Mouse (Mus musculus) megakaryocyte, adult 5-6 weeks (primary cell): ENCODE results near the gene Olfr1134. TPM values are rescaled to one million over a fixed set of nuclear protein-coding genes. Genes with fewer than 3 reads are reported as not detected.
"Not testable (repeated sequence)": the region's sequence is repeated elsewhere in the genome, so short reads cannot be mapped to it uniquely, and the experiment has no call there.

ENCODE experiments used
- ATAC-seq: 2 replicates; pipeline ENCODE4 v1.8.0; 2016; ENCODE audit warnings: mild to moderate bottlenecking, inconsistent platforms; ENCODE audit not compliant: poor library complexity, severe bottlenecking
- total RNA-seq, 2 experiments: library from RNA; stranded (forward) in 1 of 2; stranded (reverse) in 1 of 2; fragments of 153-499, 151-499 nt in 1 of 2; fragments of 221-1000, 200-1000 nt in 1 of 2; gene quantifications; 2 replicates each; pipeline versions ENCODE4 v1.2.3 to v1.2.4; 2015 to 2017

Gene Olfr1134
- total RNA-seq (2015) (not detected in 2 replicates), total RNA-seq (2017) (not detected in 2 replicates)

- ATAC-seq = no peak
Observed at GRCm38 (mm10) chr2:87658360-87658759, at the start of gene Olfr1134. Olfr1134 (minus strand) TSS chr2:87658460.

DNA sequence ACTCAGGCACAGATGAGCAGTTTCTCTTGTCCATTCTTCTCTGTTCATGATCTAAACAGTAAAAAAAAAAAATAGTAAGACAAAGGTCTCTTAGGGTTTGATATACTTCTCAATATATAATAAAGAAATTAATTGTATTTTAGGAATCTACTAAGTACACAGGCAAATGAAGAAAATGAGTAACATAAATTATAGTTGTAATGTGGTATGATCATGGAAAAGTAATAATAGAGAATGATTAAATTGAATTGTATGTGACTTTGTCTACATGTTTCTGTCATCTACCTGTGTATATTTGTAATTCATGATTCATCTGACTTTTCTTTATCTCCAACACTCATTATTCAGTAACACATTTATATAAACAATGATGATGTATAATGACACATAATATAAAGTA lies 35.6 kb upstream of the Olfr1134 start, which contains the start of gene Olfr1136:
Gene Olfr1136 (minus strand): TSS at position 101 of the 400 bp plus-strand sequence.
- ATAC-seq = no peak

DNA sequence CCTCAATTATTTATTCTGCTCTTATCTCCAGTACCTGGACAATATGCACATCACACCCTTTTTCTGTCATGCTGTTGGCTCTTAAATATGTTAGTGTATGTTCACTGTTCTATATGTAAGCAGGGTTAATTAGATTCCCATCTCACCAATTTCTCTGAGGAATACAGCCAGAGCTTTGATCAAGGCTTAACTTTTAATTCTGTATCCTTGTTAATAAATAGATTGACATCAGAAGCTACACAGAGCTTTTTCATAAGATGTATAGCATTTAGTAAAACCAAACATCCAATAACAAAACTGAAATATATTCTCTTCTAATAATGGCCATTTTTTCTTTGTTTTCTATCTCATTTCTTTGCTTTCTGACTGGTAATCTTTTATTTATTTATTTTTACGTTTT lies 15.3 kb upstream of the Olfr1134 start, which contains the start of gene Olfr1135:
Gene Olfr1135 (minus strand): TSS at position 101 of the 400 bp plus-strand sequence.
- ATAC-seq = no peak

DNA sequence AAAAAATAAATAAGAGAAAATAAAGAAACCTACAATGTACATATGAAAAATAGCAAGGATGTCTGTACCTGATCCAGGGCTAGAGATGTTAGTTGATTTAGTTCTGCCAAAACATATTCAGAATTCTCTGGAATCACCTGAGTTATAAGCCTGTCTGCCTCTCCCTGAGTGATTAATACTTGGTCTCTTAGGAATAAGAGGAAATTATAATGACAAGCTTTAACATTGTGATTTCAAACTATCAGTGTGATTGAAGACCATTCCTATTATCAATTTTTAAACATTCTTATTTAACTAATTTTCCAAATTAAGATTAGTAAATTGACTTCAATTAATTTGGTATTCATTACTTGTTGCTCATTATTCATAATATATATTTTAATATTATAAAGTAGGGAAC lies 11.0 kb downstream of the Olfr1134 start, which contains the start of gene Olfr1133:
Gene Olfr1133 (minus strand): TSS at position 101 of the 400 bp plus-strand sequence.
- ATAC-seq = no peak

DNA sequence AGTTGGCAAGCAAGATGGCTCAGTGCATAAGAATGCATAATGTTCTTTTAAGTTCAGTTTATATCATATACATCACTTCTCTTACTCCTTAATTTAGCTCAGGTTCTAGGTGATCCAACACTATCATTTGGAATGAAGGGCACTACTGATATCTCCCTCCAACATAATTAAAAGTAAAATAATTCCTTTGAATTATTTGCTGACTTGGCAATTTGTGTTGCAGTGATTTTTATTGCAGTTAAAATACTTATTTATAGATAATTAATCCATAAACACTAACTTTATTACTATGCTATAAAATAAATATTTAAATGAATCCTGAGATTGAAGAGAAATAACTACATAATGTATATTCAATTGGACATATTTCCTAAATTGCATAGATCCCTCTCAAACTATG lies 15.8 kb downstream of the Olfr1134 start:
- ATAC-seq = no peak

DNA sequence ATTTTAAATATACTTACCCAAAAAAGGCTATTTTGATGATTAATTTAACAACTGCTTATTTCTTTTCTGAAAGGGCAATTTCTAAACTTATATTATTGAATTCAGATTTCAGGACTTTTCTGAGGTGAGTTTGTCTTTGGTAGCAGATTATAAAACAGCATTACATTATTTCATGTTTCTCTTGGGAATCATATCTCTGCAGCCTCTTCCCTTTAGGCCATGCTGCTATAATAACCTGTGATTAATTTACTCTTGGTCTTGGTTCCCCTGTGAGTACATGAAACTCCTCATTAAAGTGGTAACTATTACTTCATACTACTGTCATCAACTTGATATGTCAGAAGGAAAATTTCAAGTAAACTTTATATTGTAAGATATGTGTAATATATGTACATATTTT lies 20.8 kb downstream of the Olfr1134 start, which contains the start of gene Olfr1132:
Gene Olfr1132 (minus strand): TSS at position 101 of the 400 bp plus-strand sequence.
- ATAC-seq = no peak

GRCm38 (mm10) chr2:87626804-87627203 lies 31.5 kb downstream of the Olfr1134 start, which contains the start of gene Olfr1131:
Olfr1131 (plus strand) TSS chr2:87627104.
- no peak for ATAC-seq

- not testable (repeated sequence) for ATAC-seq
Observed at GRCm38 (mm10) chr2:87605912-87606311, 52.3 kb downstream of the Olfr1134 start, which contains the start of gene Olfr1130. Olfr1130 (plus strand) TSS chr2:87606212.

Other genes starting within 250 kb of the Olfr1134 start
- gene Olfr1123, start 241.8 kb downstream of the Olfr1134 start, total RNA-seq (2015) = not detected in 2 replicates
- gene Olfr1123, start 241.8 kb downstream of the Olfr1134 start, total RNA-seq (2017) = not detected in 2 replicates
- not detected in 2 replicates for gene Olfr1124, start 228.2 kb downstream of the Olfr1134 start, total RNA-seq (2015)
- not detected in 2 replicates for gene Olfr1124, start 228.2 kb downstream of the Olfr1134 start, total RNA-seq (2017)
- not detected in 2 replicates for gene Olfr1126, start 204.5 kb downstream of the Olfr1134 start, total RNA-seq (2015)
- not detected in 2 replicates for gene Olfr1126, start 204.5 kb downstream of the Olfr1134 start, total RNA-seq (2017)
- not detected in 2 replicates for gene Pramel7, start 161.4 kb downstream of the Olfr1134 start, total RNA-seq (2015)
- not detected in 2 replicates for gene Pramel7, start 161.4 kb downstream of the Olfr1134 start, total RNA-seq (2017)
- gene Pramel6, start 151.9 kb downstream of the Olfr1134 start, total RNA-seq (2015) = not detected in 2 replicates
- not detected in 2 replicates for gene Pramel6, start 151.9 kb downstream of the Olfr1134 start, total RNA-seq (2017)
- not detected in 2 replicates for gene Olfr153, start 126.7 kb downstream of the Olfr1134 start, total RNA-seq (2015)
- not detected in 2 replicates for gene Olfr153, start 126.7 kb downstream of the Olfr1134 start, total RNA-seq (2017)
- not detected in 2 replicates for gene Olfr1128, start 112.9 kb downstream of the Olfr1134 start, total RNA-seq (2015)
- not detected in 2 replicates for gene Olfr1128, start 112.9 kb downstream of the Olfr1134 start, total RNA-seq (2017)
- gene Olfr1129, start 84.6 kb downstream of the Olfr1134 start, total RNA-seq (2015) = not detected in 2 replicates
- not detected in 2 replicates for gene Olfr1129, start 84.6 kb downstream of the Olfr1134 start, total RNA-seq (2017)
- not detected in 2 replicates for gene Olfr1130, start 52.2 kb downstream of the Olfr1134 start, total RNA-seq (2015)
- gene Olfr1130, start 52.2 kb downstream of the Olfr1134 start, total RNA-seq (2017) = not detected in 2 replicates
- not detected in 2 replicates for gene Olfr1131, start 31.4 kb downstream of the Olfr1134 start, total RNA-seq (2015)
- gene Olfr1131, start 31.4 kb downstream of the Olfr1134 start, total RNA-seq (2017) = not detected in 2 replicates
- not detected in 2 replicates for gene Olfr1132, start 20.9 kb downstream of the Olfr1134 start, total RNA-seq (2015)
- gene Olfr1132, start 20.9 kb downstream of the Olfr1134 start, total RNA-seq (2017) = not detected in 2 replicates
- not detected in 2 replicates for gene Olfr1133, start 11.1 kb downstream of the Olfr1134 start, total RNA-seq (2015)
- not detected in 2 replicates for gene Olfr1133, start 11.1 kb downstream of the Olfr1134 start, total RNA-seq (2017)
- gene Olfr1135, start 15.2 kb upstream of the Olfr1134 start, total RNA-seq (2015) = not detected in 2 replicates
- not detected in 2 replicates for gene Olfr1135, start 15.2 kb upstream of the Olfr1134 start, total RNA-seq (2017)
- gene Olfr1136, start 35.5 kb upstream of the Olfr1134 start, total RNA-seq (2015) = not detected in 2 replicates
- not detected in 2 replicates for gene Olfr1136, start 35.5 kb upstream of the Olfr1134 start, total RNA-seq (2017)
- not detected in 2 replicates for gene Olfr1137, start 54.7 kb upstream of the Olfr1134 start, total RNA-seq (2015)
- not detected in 2 replicates for gene Olfr1137, start 54.7 kb upstream of the Olfr1134 start, total RNA-seq (2017)
- not detected in 2 replicates for gene Olfr1138, start 81.5 kb upstream of the Olfr1134 start, total RNA-seq (2015)
- not detected in 2 replicates for gene Olfr1138, start 81.5 kb upstream of the Olfr1134 start, total RNA-seq (2017)
- not detected in 2 replicates for gene Olfr1140, start 85.3 kb upstream of the Olfr1134 start, total RNA-seq (2015)
- gene Olfr1140, start 85.3 kb upstream of the Olfr1134 start, total RNA-seq (2017) = not detected in 2 replicates
- not detected in 2 replicates for gene Olfr1141, start 95.5 kb upstream of the Olfr1134 start, total RNA-seq (2015)
- not detected in 2 replicates for gene Olfr1141, start 95.5 kb upstream of the Olfr1134 start, total RNA-seq (2017)
- not detected in 2 replicates for gene Olfr152, start 121.0 kb upstream of the Olfr1134 start, total RNA-seq (2015)
- not detected in 2 replicates for gene Olfr152, start 121.0 kb upstream of the Olfr1134 start, total RNA-seq (2017)
- gene Olfr1143, start 142.1 kb upstream of the Olfr1134 start, total RNA-seq (2015) = not detected in 2 replicates
- not detected in 2 replicates for gene Olfr1143, start 142.1 kb upstream of the Olfr1134 start, total RNA-seq (2017)
- gene Olfr1145, start 151.4 kb upstream of the Olfr1134 start, total RNA-seq (2015) = not detected in 2 replicates
- gene Olfr1145, start 151.4 kb upstream of the Olfr1134 start, total RNA-seq (2017) = not detected in 2 replicates
- not detected in 2 replicates for gene Olfr1148, start 172.1 kb upstream of the Olfr1134 start, total RNA-seq (2015)
- gene Olfr1148, start 172.1 kb upstream of the Olfr1134 start, total RNA-seq (2017) = not detected in 2 replicates
- not detected in 2 replicates for gene Olfr1150-ps1, start 185.5 kb upstream of the Olfr1134 start, total RNA-seq (2015)
- gene Olfr1150-ps1, start 185.5 kb upstream of the Olfr1134 start, total RNA-seq (2017) = not detected in 2 replicates
- not detected in 2 replicates for gene Olfr1151, start 197.4 kb upstream of the Olfr1134 start, total RNA-seq (2015)
- gene Olfr1151, start 197.4 kb upstream of the Olfr1134 start, total RNA-seq (2017) = not detected in 2 replicates
- gene Olfr1152, start 208.0 kb upstream of the Olfr1134 start, total RNA-seq (2015) = not detected in 2 replicates
- not detected in 2 replicates for gene Olfr1152, start 208.0 kb upstream of the Olfr1134 start, total RNA-seq (2017)
- not detected in 2 replicates for gene Olfr1153, start 236.5 kb upstream of the Olfr1134 start, total RNA-seq (2015)
- gene Olfr1153, start 236.5 kb upstream of the Olfr1134 start, total RNA-seq (2017) = not detected in 2 replicates
- not detected in 2 replicates for gene Olfr1154, start 246.7 kb upstream of the Olfr1134 start, total RNA-seq (2015)
- not detected in 2 replicates for gene Olfr1154, start 246.7 kb upstream of the Olfr1134 start, total RNA-seq (2017)